Mouse (Mus musculus) kidney, adult 10 weeks (tissue): ENCODE data around the gene Inka1. TPM values are rescaled to one million over a fixed set of nuclear protein-coding genes. Genes with fewer than 3 reads are reported as not detected.

Experiments used
- polyA plus RNA-seq: library from polyadenylated mRNA; stranded (reverse); fragments of 350-450 nt; fragmentation: Illumina TruSeq; extraction: RNeasy Lipid Tissue Mini Kit (QIAGEN cat#74804); gene quantifications from one replicate; pipeline ENCODE4 v1.2.3, GENCODE M21; 2014; ENCODE audit warnings: low read depth, low replicate concordance

Inka1 gene
- polyA plus RNA-seq: not detected

DNA sequence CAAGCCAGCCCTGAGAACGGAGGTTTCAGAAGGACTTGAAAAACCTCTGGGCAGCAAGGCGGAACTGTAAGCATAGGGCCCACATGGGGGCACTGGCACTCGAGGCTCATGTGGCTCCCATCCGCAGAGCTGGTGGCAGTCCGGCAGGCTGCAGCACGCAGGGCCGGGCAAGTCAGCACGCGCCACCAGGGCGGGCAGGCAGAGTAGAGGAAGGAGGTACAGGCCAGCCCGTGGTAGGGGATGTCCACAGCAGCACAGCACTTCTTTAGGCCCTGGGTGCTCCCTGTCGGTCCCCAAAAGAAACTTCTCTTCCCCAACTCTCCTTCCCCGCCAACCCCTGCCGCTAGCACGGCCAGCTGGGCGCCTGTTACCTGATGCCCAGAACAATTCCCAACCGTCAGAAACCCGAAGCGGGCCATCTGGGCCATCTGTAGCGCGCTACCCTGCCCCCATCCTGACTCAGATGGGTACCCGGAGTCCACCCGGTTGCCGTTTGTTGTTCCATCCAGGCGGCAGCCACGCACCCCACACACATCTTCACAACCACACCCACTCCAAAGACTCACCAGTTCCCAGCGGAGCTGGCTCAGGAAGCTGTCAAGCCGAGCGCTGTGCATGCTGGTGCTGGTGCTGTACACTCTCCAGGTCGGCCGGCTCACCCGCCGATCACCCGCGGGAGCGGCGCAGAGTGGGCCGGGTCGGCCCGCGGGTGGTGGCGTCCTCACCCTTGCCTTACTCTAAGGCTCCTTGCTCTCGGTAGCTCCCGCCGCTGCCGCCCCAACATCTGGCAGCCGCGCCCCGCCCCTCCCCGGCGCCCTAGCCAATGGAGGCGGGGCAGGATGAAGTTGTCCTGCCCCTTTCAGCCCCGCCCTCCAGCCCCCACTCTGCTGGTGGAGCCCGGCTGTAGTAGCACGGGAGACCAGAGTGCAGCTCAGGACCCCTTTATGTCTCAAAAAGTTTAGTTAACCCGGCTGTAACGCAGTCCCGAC lies at the start of gene Inka1:
Gene Inka1 (minus strand): TSS at position 749 of the 989 bp plus-strand sequence.

DNA sequence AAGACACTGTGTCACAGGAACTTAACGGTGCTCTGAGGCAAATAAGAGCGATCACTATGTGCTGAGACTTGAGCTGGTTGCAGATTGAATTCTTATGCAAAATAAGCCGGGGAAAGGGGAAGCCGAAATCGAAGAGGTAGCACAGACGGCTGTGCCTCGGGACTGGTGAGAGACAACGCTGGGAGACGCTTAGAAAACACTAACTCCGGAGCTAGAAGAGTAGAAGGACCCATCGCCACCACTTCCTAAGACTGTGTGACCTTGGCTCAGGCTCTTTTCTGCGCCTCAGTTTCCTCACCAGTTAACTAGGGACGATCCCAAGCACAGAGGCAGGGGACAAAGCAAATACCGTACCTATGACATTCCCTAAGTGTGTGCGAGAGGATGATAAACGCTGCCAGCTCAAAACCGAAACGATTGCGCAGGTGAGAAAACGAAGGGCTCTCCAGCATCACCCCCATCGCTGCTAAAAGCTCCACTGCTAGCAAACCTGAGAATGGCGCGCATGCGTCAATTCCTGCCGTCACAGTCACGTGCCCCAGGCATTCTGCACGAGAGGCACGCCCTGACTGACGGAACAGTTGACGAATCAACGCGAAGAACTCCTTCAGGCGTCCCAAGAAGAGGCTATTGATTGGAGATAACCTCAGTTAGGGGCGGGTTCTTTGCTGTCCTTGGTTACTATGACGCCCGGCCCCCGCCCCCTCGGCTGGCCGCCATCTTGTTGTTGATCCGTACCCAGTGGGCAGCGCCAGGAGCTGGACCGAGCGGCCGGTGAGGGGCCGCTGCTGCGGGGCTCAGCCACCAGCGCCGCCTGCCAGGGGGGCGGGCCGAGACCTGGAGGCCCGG lies 16.5 kb upstream of the Inka1 start, which contains the start of gene Ip6k1:
Gene Ip6k1 (plus strand): TSS at position 580 of the 849 bp plus-strand sequence.

GRCm38 (mm10) chr9:107996049-107996448 lies 10.4 kb upstream of the Inka1 start, which contains the start of gene Gm20662:
TSS of gene Gm20662 (plus strand) at chr9:107996349.

DNA sequence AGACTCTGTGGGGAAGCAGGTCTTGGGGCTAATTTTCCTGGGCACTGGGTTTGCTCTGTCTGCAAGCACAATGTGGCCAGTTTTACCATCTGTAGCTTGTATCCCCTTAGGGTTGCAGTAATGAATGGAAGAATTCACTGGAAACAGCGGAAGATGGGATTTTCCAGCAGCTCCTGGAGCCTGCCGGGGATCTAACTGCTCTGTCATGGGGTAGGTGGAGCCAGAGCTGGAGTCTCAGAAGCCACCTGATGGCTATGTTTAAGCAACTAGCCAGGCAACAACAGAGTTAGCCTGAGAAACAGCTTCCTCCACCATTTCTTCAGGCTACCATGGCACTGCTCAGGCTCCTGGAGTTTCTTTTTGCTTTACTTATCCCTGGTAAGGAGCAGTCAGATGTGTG lies 6.5 kb upstream of the Inka1 start, which contains the start of gene Cdhr4:
Gene Cdhr4 (plus strand): TSS at position 301 of the 400 bp plus-strand sequence.

GRCm38 (mm10) chr9:107982681-107983346 lies 2.9 kb downstream of the Inka1 start, which contains the start of gene Gm20661:
TSS of gene Gm20661 (plus strand) at chr9:107983058.

DNA sequence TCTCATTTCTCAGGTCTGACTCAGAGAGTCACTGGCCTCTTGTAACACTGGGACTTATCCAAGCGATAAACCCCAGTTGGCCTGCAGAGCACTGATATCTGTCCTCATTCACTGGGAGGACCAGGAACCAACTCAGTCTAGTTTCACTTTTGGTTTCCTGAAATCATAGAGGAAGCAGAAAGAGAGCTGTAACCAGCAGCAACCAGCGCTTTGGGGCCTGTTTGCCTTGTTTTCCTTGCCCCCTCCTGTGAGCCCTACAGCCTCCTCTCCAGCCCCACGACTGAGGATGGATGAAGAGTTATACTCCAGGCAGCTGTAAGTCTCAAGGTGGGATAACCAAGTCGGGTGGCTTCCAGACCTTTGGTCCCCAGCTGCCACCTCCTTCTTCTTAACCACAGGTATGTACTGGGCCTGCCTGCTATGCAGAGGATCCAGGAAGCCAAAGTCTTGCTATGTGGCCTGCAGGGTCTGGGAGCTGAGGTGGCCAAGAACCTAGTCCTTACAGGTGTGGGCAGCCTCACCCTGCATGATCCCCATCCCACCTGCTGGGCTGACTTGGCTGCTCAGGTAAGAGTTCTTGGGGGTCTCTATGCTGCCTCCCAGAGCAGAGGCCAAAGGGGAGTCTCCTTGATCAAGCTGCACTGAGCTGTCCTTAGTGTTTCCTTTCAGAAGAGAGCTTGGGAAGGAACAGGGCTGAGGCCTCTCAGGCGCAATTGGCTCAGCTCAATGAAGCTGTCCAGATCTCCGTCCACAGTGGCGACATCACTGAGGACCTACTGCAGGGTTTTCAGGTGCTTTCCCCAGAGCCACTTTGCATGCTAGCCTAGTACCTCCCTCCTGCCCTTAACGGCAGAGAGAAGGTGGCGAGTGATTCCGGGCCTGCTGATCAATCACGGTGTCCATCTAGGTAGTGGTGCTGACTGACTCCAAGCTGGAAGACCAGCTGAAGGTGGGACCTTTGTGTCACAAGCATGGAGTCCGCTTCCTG lies 10.0 kb downstream of the Inka1 start, which contains the start of gene Uba7:
Gene Uba7 (plus strand): TSS at position 107 of the 988 bp plus-strand sequence.

GRCm38 (mm10) chr9:107949922-107950235 lies 35.8 kb downstream of the Inka1 start, which contains the start of gene Traip:
TSS of gene Traip (plus strand) at chr9:107950136.

GRCm38 (mm10) chr9:107935374-107935773 lies 50.3 kb downstream of the Inka1 start, which contains the start of gene Camkv:
TSS of gene Camkv (plus strand) at chr9:107935674.

Other genes with a start within 250 kb of the Inka1 start
- gene Rbm5, start 214.9 kb downstream of the Inka1 start, polyA plus RNA-seq: 90.8 TPM
- 64.7 TPM for gene Rbm6, start 112.6 kb downstream of the Inka1 start, polyA plus RNA-seq
- gene Mon1a, start 97.7 kb downstream of the Inka1 start, polyA plus RNA-seq: not detected
- gene Mst1r, start 79.0 kb downstream of the Inka1 start, polyA plus RNA-seq: not detected
- not detected for gene Actl11, start 57.4 kb downstream of the Inka1 start, polyA plus RNA-seq
- not detected for gene Camkv, start 50.2 kb downstream of the Inka1 start, polyA plus RNA-seq
- not detected for gene Traip, start 35.7 kb downstream of the Inka1 start, polyA plus RNA-seq
- 1.1 TPM for gene Uba7, start 10.4 kb downstream of the Inka1 start, polyA plus RNA-seq
- 0.32 TPM for gene Gm20661, start 2.8 kb downstream of the Inka1 start, polyA plus RNA-seq
- not detected for gene Cdhr4, start 6.6 kb upstream of the Inka1 start, polyA plus RNA-seq
- not detected for gene Gm20662, start 10.5 kb upstream of the Inka1 start, polyA plus RNA-seq
- gene Ip6k1, start 16.6 kb upstream of the Inka1 start, polyA plus RNA-seq: 65.5 TPM
- 1.1 TPM for gene Gmppb, start 63.4 kb upstream of the Inka1 start, polyA plus RNA-seq
- not detected for gene Amigo3, start 67.3 kb upstream of the Inka1 start, polyA plus RNA-seq
- not detected for gene Mst1, start 94.6 kb upstream of the Inka1 start, polyA plus RNA-seq
- gene Rnf123, start 97.5 kb upstream of the Inka1 start, polyA plus RNA-seq: 1.6 TPM
- 48.3 TPM for gene Apeh, start 108.7 kb upstream of the Inka1 start, polyA plus RNA-seq
- not detected for gene Bsn, start 204.5 kb upstream of the Inka1 start, polyA plus RNA-seq